Mouse (Mus musculus) cortical plate, adult 2 months (tissue): ENCODE data around the gene Plet1.

Experiments
- CTCF ChIP-seq: fragments of 200-500 bp; IDR thresholded peaks from 2 replicates; pipeline ENCODE4 v1.5.1; 2011; ENCODE audit warnings: mild to moderate bottlenecking, control low read depth, low read length; ENCODE audit not compliant: insufficient read depth; ENCODE audit errors: extremely low read depth
- POLR2A ChIP-seq: fragments of 200-500 bp; IDR thresholded peaks from 2 replicates; pipeline ENCODE4 v1.6.1; 2011; ENCODE audit warnings: mild to moderate bottlenecking, low read length, control low read depth; ENCODE audit not compliant: insufficient read depth; ENCODE audit errors: extremely low read depth

DNA sequence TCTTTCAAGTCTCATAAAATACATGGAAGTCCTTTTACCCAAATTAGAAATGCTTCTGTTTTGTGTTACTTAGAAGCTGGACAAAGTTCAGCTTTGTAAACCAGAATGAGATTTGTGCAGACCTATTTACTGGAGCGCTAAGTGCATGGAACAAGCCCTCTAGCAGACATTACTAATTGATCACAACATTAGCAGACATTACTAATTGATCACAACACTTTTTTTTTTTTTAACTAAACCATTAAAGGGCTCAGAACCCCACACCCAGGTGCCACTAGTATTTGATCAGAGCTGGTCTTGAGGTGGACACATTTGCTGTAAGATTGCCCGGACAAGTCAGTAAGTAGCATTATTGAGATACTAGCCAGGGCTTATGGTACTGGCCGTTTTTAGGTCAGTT is 39.5 kb downstream of the Plet1 start:
- TF ChIP-seq POLR2A (no peak), CTCF (no peak)
